Mouse (Mus musculus) limb, embryonic 13.5 days (tissue): Measurements from ENCODE around the gene Rhbdd2. TPM values are rescaled to one million over a fixed set of nuclear protein-coding genes. Genes with fewer than 3 reads are reported as not detected.

ENCODE experiments used
- ATAC-seq: fragments of 200-750 bp; cut with Nextera tagmentation; 2 replicates; pipeline ENCODE4 v1.8.0; 2017; ENCODE audit warnings: low read depth, moderate number of reproducible peaks, moderate TSS enrichment; ENCODE audit not compliant: low FRiP score
- H3K27ac ChIP-seq: fragments of 300-500 bp; sonication (generic); 2 replicates; pipeline ENCODE4 v1.5.1; 2015; ENCODE audit warnings: inconsistent platforms, mild to moderate bottlenecking, moderate library complexity
- H3K27me3 ChIP-seq: fragments of 300-500 bp; sonication (generic); 2 replicates; pipeline ENCODE4 v1.6.1; 2015; ENCODE audit warnings: mild to moderate bottlenecking, inconsistent platforms
- H3K36me3 ChIP-seq: fragments of 300-500 bp; sonication (generic); 2 replicates; pipeline ENCODE4 v1.6.1; 2015; ENCODE audit warnings: inconsistent platforms, mild to moderate bottlenecking, moderate library complexity
- H3K4me1 ChIP-seq: fragments of 300-500 bp; sonication (generic); 2 replicates; pipeline ENCODE4 v1.6.1; 2015; ENCODE audit warnings: inconsistent platforms
- H3K4me2 ChIP-seq: fragments of 300-500 bp; sonication (generic); replicated peaks from 2 replicates; pipeline ENCODE4 v1.6.1; 2015; ENCODE audit warnings: inconsistent platforms, mild to moderate bottlenecking, moderate library complexity
- H3K4me3 ChIP-seq: fragments of 300-500 bp; sonication (generic); 2 replicates; pipeline ENCODE4 v1.5.1; 2015; ENCODE audit warnings: moderate library complexity, mild to moderate bottlenecking, inconsistent platforms
- H3K9ac ChIP-seq: fragments of 300-500 bp; sonication (generic); 2 replicates; pipeline ENCODE4 v1.6.1; 2015; ENCODE audit warnings: mild to moderate bottlenecking, inconsistent platforms
- H3K9me3 ChIP-seq: fragments of 300-500 bp; sonication (generic); 2 replicates; pipeline ENCODE4 v1.6.1; 2016; ENCODE audit warnings: inconsistent platforms
- WGBS: fragments of 180-500 bp; shearing (Covaris S2); methylation state at CpG from one replicate; pipeline ENCODE4 v1.1.7; 2015; 5-methylcytosine and 5-hydroxymethylcytosine counted together
- polyA plus RNA-seq: library from polyadenylated mRNA; unstranded; fragments of >200 nt; fragmentation: Nextera tagmentation; extraction: Ambion mirVana; gene quantifications from 2 replicates; pipeline ENCODE4 v1.2.1, GENCODE M21; 2015

Gene Rhbdd2
- polyA plus RNA-seq, 1 experiment from 2014 or later: 43.1 TPM

- Histone ChIP-seq H3K9me3 (peaks cover 6% of the 10 kb centered on the region), H3K4me2 (no peak overlapping the region), H3K36me3 (no peaks in the 10 kb centered on the region), H3K9ac (no peak overlapping the region), H3K4me3 (no peak overlapping the region), H3K27ac (no peak overlapping the region), H3K4me1 (peaks cover 20% of the 10 kb centered on the region), H3K27me3 (no peaks in the 10 kb centered on the region)
- 70% methylated on average over 2 of the region's 2 CpGs for WGBS
- no peak for ATAC-seq
These were observed 38.5 kb downstream of the Rhbdd2 start for GRCm38 (mm10) chr5:135670881-135671280.

GRCm38 (mm10) chr5:135672509-135672908 lies 40.1 kb downstream of the Rhbdd2 start:
- Histone ChIP-seq H3K4me2 (no peak overlapping the region), H3K27ac (no peak overlapping the region), H3K9me3 (no peaks in the 10 kb centered on the region), H3K4me1 (peaks cover 23% of the 10 kb centered on the region), H3K27me3 (no peaks in the 10 kb centered on the region), H3K36me3 (no peaks in the 10 kb centered on the region), H3K9ac (no peak overlapping the region), H3K4me3 (no peak overlapping the region)
- WGBS: 58% methylated on average over 4 of the region's 4 CpGs
- no peak for ATAC-seq

GRCm38 (mm10) chr5:135672980-135673379 lies 40.6 kb downstream of the Rhbdd2 start:
- no peaks in the 10 kb centered on the region for H3K27me3 ChIP-seq
- H3K4me3 ChIP-seq: no peak overlapping the region
- WGBS: 58% methylated on average over 5 of the region's 5 CpGs
- H3K9ac ChIP-seq: no peak overlapping the region
- H3K27ac ChIP-seq: no peak overlapping the region
- H3K4me2 ChIP-seq: no peak overlapping the region
- H3K9me3 ChIP-seq: no peaks in the 10 kb centered on the region
- ATAC-seq: no peak
- peaks cover 23% of the 10 kb centered on the region for H3K4me1 ChIP-seq
- H3K36me3 ChIP-seq: no peaks in the 10 kb centered on the region

GRCm38 (mm10) chr5:135674349-135674775 lies 41.9 kb downstream of the Rhbdd2 start:
- no peaks in the 10 kb centered on the region for H3K27me3 ChIP-seq
- no peak overlapping the region for H3K27ac ChIP-seq
- H3K4me3 ChIP-seq: no peak overlapping the region
- peak overlapping the region; percentile 53 for H3K4me2 ChIP-seq
- WGBS: 26% methylated on average over 3 of the region's 3 CpGs
- peak; percentile 58 for ATAC-seq
- H3K36me3 ChIP-seq: no peaks in the 10 kb centered on the region
- H3K4me1 ChIP-seq: peaks cover 23% of the 10 kb centered on the region
- H3K9ac ChIP-seq: 0 out of 2 replicates have a peak overlapping the region, but pooled peaks have one; percentile 4
- H3K9me3 ChIP-seq: no peaks in the 10 kb centered on the region

GRCm38 (mm10) chr5:135674821-135675220 lies 42.4 kb downstream of the Rhbdd2 start:
- WGBS: under 1% methylated on average over 11 of the region's 11 CpGs
- H3K4me1 ChIP-seq: peaks cover 23% of the 10 kb centered on the region
- H3K4me3 ChIP-seq: 0 out of 2 replicates have a peak overlapping the region, but pooled peaks have one; percentile 12
- no peaks in the 10 kb centered on the region for H3K9me3 ChIP-seq
- H3K27ac ChIP-seq: no peak overlapping the region; the same call in 1 of the 2 replicates
- peak overlapping the region; percentile 31; the same call in 1 of the 2 replicates for H3K9ac ChIP-seq
- peak; percentile 82 for ATAC-seq
- peak overlapping the region; percentile 53 for H3K4me2 ChIP-seq
- H3K36me3 ChIP-seq: no peaks in the 10 kb centered on the region
- H3K27me3 ChIP-seq: no peaks in the 10 kb centered on the region

GRCm38 (mm10) chr5:135676696-135677095 lies 44.3 kb downstream of the Rhbdd2 start:
- peaks cover 20% of the 10 kb centered on the region for H3K4me1 ChIP-seq
- H3K27ac ChIP-seq: no peak overlapping the region
- ATAC-seq: no peak
- H3K9me3 ChIP-seq: no peaks in the 10 kb centered on the region
- H3K27me3 ChIP-seq: no peaks in the 10 kb centered on the region
- no peaks in the 10 kb centered on the region for H3K36me3 ChIP-seq
- H3K4me3 ChIP-seq: no peak overlapping the region
- H3K4me2 ChIP-seq: no peak overlapping the region
- no peak overlapping the region for H3K9ac ChIP-seq
- 73% methylated on average over 3 of the region's 3 CpGs for WGBS

GRCm38 (mm10) chr5:135677251-135677650 lies 44.8 kb downstream of the Rhbdd2 start:
- Histone ChIP-seq H3K27ac (no peak overlapping the region), H3K4me2 (no peak overlapping the region), H3K9ac (no peak overlapping the region), H3K36me3 (no peaks in the 10 kb centered on the region), H3K9me3 (no peaks in the 10 kb centered on the region), H3K4me1 (peaks cover 20% of the 10 kb centered on the region), H3K4me3 (no peak overlapping the region), H3K27me3 (no peaks in the 10 kb centered on the region)
- ATAC-seq: no peak
- 79% methylated on average over 2 of the region's 2 CpGs for WGBS

- no peaks in the 10 kb centered on the region for H3K27me3 ChIP-seq
- no peaks in the 10 kb centered on the region for H3K36me3 ChIP-seq
- no peak for ATAC-seq
- H3K4me1 ChIP-seq: peaks cover 20% of the 10 kb centered on the region
- H3K9ac ChIP-seq: no peak overlapping the region
- H3K9me3 ChIP-seq: no peaks in the 10 kb centered on the region
- H3K4me3 ChIP-seq: no peak overlapping the region
- no peak overlapping the region for H3K4me2 ChIP-seq
- 93% methylated on average over 6 of the region's 6 CpGs for WGBS
- no peak overlapping the region for H3K27ac ChIP-seq
These were observed 46.1 kb downstream of the Rhbdd2 start for GRCm38 (mm10) chr5:135678481-135678880.

- Histone ChIP-seq H3K27me3 (no peaks in the 10 kb centered on the region), H3K4me1 (0 out of 2 replicates have a peak, but pooled peaks cover 1% of the 10 kb centered on the region), H3K9ac (no peak overlapping the region), H3K9me3 (no peaks in the 10 kb centered on the region), H3K27ac (no peak overlapping the region), H3K4me2 (no peak overlapping the region), H3K36me3 (no peaks in the 10 kb centered on the region), H3K4me3 (no peak overlapping the region)
- WGBS: 73% methylated on average over 6 of the region's 6 CpGs
- no peak for ATAC-seq
These were observed 48.6 kb downstream of the Rhbdd2 start for GRCm38 (mm10) chr5:135680967-135681545.

GRCm38 (mm10) chr5:135682009-135682408 lies 49.6 kb downstream of the Rhbdd2 start:
- Histone ChIP-seq H3K4me2 (no peak overlapping the region), H3K9ac (no peak overlapping the region), H3K27ac (no peak overlapping the region), H3K36me3 (no peaks in the 10 kb centered on the region), H3K27me3 (no peaks in the 10 kb centered on the region), H3K9me3 (no peaks in the 10 kb centered on the region), H3K4me1 (no peaks in the 10 kb centered on the region), H3K4me3 (no peak overlapping the region)
- whole genome bisulfite sequencing: 92% methylated on average over 5 of the region's 5 CpGs
- no peak for ATAC-seq

- Histone ChIP-seq H3K36me3 (no peaks in the 10 kb centered on the region), H3K9me3 (no peaks in the 10 kb centered on the region), H3K27ac (no peak overlapping the region), H3K4me2 (no peak overlapping the region), H3K4me3 (no peak overlapping the region), H3K4me1 (0 out of 2 replicates have a peak, but pooled peaks cover 2% of the 10 kb centered on the region), H3K27me3 (no peaks in the 10 kb centered on the region), H3K9ac (no peak overlapping the region)
- 88% methylated on average over 12 of the region's 12 CpGs for WGBS
- no peak for ATAC-seq
These were observed 50.6 kb downstream of the Rhbdd2 start for GRCm38 (mm10) chr5:135682942-135683570.

GRCm38 (mm10) chr5:135690401-135690800 lies 58.0 kb downstream of the Rhbdd2 start:
- H3K27ac ChIP-seq: no peak overlapping the region
- H3K27me3 ChIP-seq: no peaks in the 10 kb centered on the region
- peaks cover 26% of the 10 kb centered on the region for H3K4me1 ChIP-seq
- WGBS: 86% methylated on average over 5 of the region's 5 CpGs
- H3K4me3 ChIP-seq: peak overlapping the region; percentile 68
- no peak for ATAC-seq
- H3K4me2 ChIP-seq: peak overlapping the region; percentile 97
- no peak overlapping the region for H3K9ac ChIP-seq
- no peaks in the 10 kb centered on the region; the same call in 1 of the 2 replicates for H3K36me3 ChIP-seq
- H3K9me3 ChIP-seq: no peaks in the 10 kb centered on the region
